Mouse (Mus musculus) midbrain, embryonic 10.5 days (tissue): Measurements from ENCODE around the gene Dnaja3. TPM values are rescaled to one million over a fixed set of nuclear protein-coding genes. Genes with fewer than 3 reads are reported as not detected.
A peak's percentile ranks its signal among the peaks of the same experiment; 100 is the strongest.
"Not testable (repeated sequence)": the region's sequence is repeated elsewhere in the genome, so short reads cannot be mapped to it uniquely, and the experiment has no call there.

ENCODE experiments used
- DNase-seq: peaks from one replicate; pipeline ENCODE4 v3.0.0-alpha.2; 2017; ENCODE audit warnings: low spot score
- H3K27ac ChIP-seq: fragments of 300-500 bp; sonication (generic); replicated peaks from 2 replicates; pipeline ENCODE4 v1.5.1; 2016; ENCODE audit warnings: mild to moderate bottlenecking
- H3K27me3 ChIP-seq: fragments of 300-500 bp; sonication (generic); 2 replicates; pipeline ENCODE4 v1.6.1; 2016; ENCODE audit warnings: low read depth, mild to moderate bottlenecking; ENCODE audit not compliant: poor library complexity, severe bottlenecking
- H3K36me3 ChIP-seq: fragments of 300-500 bp; sonication (generic); 2 replicates; pipeline ENCODE4 v1.6.1; 2016; ENCODE audit warnings: mild to moderate bottlenecking, moderate library complexity
- H3K4me1 ChIP-seq: fragments of 300-500 bp; sonication (generic); 2 replicates; pipeline ENCODE4 v1.6.1; 2016
- H3K4me3 ChIP-seq: fragments of 300-500 bp; sonication (generic); 2 replicates; pipeline ENCODE4 v1.5.1; 2016; ENCODE audit warnings: mild to moderate bottlenecking, moderate library complexity
- H3K9me3 ChIP-seq: fragments of 300-500 bp; sonication (generic); replicated peaks from 2 replicates; pipeline ENCODE4 v1.6.1; 2016; ENCODE audit warnings: mild to moderate bottlenecking
- WGBS: fragments of 180-500 bp; shearing (Covaris S2); methylation state at CpG from one replicate; pipeline ENCODE4 v1.1.7; 2016; 5-methylcytosine and 5-hydroxymethylcytosine counted together
- polyA plus RNA-seq: library from polyadenylated mRNA; unstranded; fragments of >200 nt; fragmentation: Nextera tagmentation; extraction: Ambion mirVana; gene quantifications from 2 replicates; pipeline ENCODE4 v1.2.1, GENCODE M21; 2016

The Dnaja3 gene
- polyA plus RNA-seq, 1 experiment from 2014 or later: 66.1 TPM

GRCm38 (mm10) chr16:4684457-4684791, 44.6 kb downstream of the Dnaja3 start:
- Histone ChIP-seq H3K27ac (peak overlapping the region; percentile 85), H3K9me3 (no peaks in the 10 kb centered on the region; the same call in 1 of the 2 replicates), H3K4me3 (peak overlapping the region; percentile 83), H3K36me3 (peaks cover 26% of the 10 kb centered on the region), H3K4me1 (peaks cover 28% of the 10 kb centered on the region), H3K27me3 (no peaks in the 10 kb centered on the region)
- 3% methylated on average over 9 of the region's 9 CpGs for WGBS
- no peak for DNase-seq

GRCm38 (mm10) chr16:4689371-4689770, 49.6 kb downstream of the Dnaja3 start:
- not testable (repeated sequence) for H3K27me3 ChIP-seq, DNase-seq, H3K4me3 ChIP-seq, H3K27ac ChIP-seq, H3K9me3 ChIP-seq
- WGBS: over 99% methylated on average over 4 of the region's 4 CpGs
- H3K4me1 ChIP-seq: peaks cover 11% of the 10 kb centered on the region
- peaks cover 74% of the 10 kb centered on the region for H3K36me3 ChIP-seq

- Histone ChIP-seq H3K9me3 (no peaks in the 10 kb centered on the region), H3K27ac (no peak overlapping the region), H3K27me3 (no peaks in the 10 kb centered on the region), H3K4me3 (no peak overlapping the region), H3K36me3 (peaks cover 100% of the 10 kb centered on the region), H3K4me1 (no peaks in the 10 kb centered on the region)
- no peak for DNase-seq
- WGBS: 92% methylated on average over 3 of the region's 3 CpGs
These were observed 61.4 kb downstream of the Dnaja3 start for GRCm38 (mm10) chr16:4701211-4701610.

GRCm38 (mm10) chr16:4702646-4703045, 62.9 kb downstream of the Dnaja3 start:
- H3K27ac ChIP-seq: no peak overlapping the region
- H3K9me3 ChIP-seq: no peaks in the 10 kb centered on the region
- no peaks in the 10 kb centered on the region for H3K4me1 ChIP-seq
- H3K27me3 ChIP-seq: no peaks in the 10 kb centered on the region
- WGBS: 74% methylated on average over 1 of the region's 1 CpGs
- H3K36me3 ChIP-seq: peaks cover 100% of the 10 kb centered on the region
- no peak overlapping the region for H3K4me3 ChIP-seq
- no peak for DNase-seq

- H3K4me3 ChIP-seq: no peak overlapping the region
- DNase-seq: no peak
- H3K9me3 ChIP-seq: no peaks in the 10 kb centered on the region
- 75% methylated on average over 4 of the region's 4 CpGs for WGBS
- no peak overlapping the region for H3K27ac ChIP-seq
- no peaks in the 10 kb centered on the region for H3K4me1 ChIP-seq
- peaks cover 100% of the 10 kb centered on the region for H3K36me3 ChIP-seq
- no peaks in the 10 kb centered on the region for H3K27me3 ChIP-seq
These were observed 65.8 kb downstream of the Dnaja3 start for GRCm38 (mm10) chr16:4705541-4705940.

- Histone ChIP-seq H3K9me3 (no peaks in the 10 kb centered on the region), H3K4me3 (no peak overlapping the region), H3K27me3 (no peaks in the 10 kb centered on the region), H3K27ac (no peak overlapping the region), H3K4me1 (no peaks in the 10 kb centered on the region), H3K36me3 (peaks cover 100% of the 10 kb centered on the region)
- 95% methylated on average over 4 of the region's 4 CpGs for WGBS
- DNase-seq: no peak
These were observed 71.4 kb downstream of the Dnaja3 start for GRCm38 (mm10) chr16:4711173-4711572.

GRCm38 (mm10) chr16:4713861-4714710, 74.3 kb downstream of the Dnaja3 start:
- no peaks in the 10 kb centered on the region for H3K9me3 ChIP-seq
- 93% methylated on average over 17 of the region's 17 CpGs for WGBS
- H3K4me1 ChIP-seq: peaks cover 10% of the 10 kb centered on the region
- H3K4me3 ChIP-seq: no peak overlapping the region
- no peaks in the 10 kb centered on the region for H3K27me3 ChIP-seq
- H3K36me3 ChIP-seq: peaks cover 79% of the 10 kb centered on the region
- H3K27ac ChIP-seq: no peak overlapping the region
- DNase-seq: no peak

GRCm38 (mm10) chr16:4717866-4718265, 78.1 kb downstream of the Dnaja3 start:
- Histone ChIP-seq H3K4me1 (peaks cover 18% of the 10 kb centered on the region), H3K27ac (peak overlapping the region; percentile 99), H3K36me3 (peaks cover 42% of the 10 kb centered on the region), H3K9me3 (no peaks in the 10 kb centered on the region), H3K27me3 (no peaks in the 10 kb centered on the region), H3K4me3 (peak overlapping the region; percentile 76)
- 74% methylated on average over 3 of the region's 3 CpGs for WGBS
- DNase-seq: no peak

GRCm38 (mm10) chr16:4718753-4719518, 79.1 kb downstream of the Dnaja3 start, which contains the start of gene Nmral1:
TSS of gene Nmral1 (minus strand) at chr16:4719356.
- Histone ChIP-seq H3K27ac (peak within 1 kb of the TSS; percentile 99), H3K4me3 (peak within 1 kb of the TSS; percentile 76), H3K27me3 (no peaks in the 10 kb centered on the region), H3K9me3 (no peaks in the 10 kb centered on the region), H3K36me3 (peaks cover 31% of the 10 kb centered on the region), H3K4me1 (peaks cover 18% of the 10 kb centered on the region)
- DNase-seq: peak; percentile 87
- 11% methylated on average over 33 of the region's 33 CpGs for WGBS

GRCm38 (mm10) chr16:4722128-4722914, 82.5 kb downstream of the Dnaja3 start:
- no peaks in the 10 kb centered on the region for H3K36me3 ChIP-seq
- WGBS: 88% methylated on average over 7 of the region's 7 CpGs
- no peak for DNase-seq
- H3K27me3 ChIP-seq: 0 out of 2 replicates have a peak, but pooled peaks cover 4% of the 10 kb centered on the region
- H3K4me3 ChIP-seq: no peak overlapping the region
- peaks cover 33% of the 10 kb centered on the region for H3K4me1 ChIP-seq
- H3K9me3 ChIP-seq: no peaks in the 10 kb centered on the region
- no peak overlapping the region for H3K27ac ChIP-seq

- H3K36me3 ChIP-seq: no peaks in the 10 kb centered on the region
- H3K4me3 ChIP-seq: no peak overlapping the region
- peaks cover 33% of the 10 kb centered on the region for H3K4me1 ChIP-seq
- H3K9me3 ChIP-seq: no peaks in the 10 kb centered on the region
- 78% methylated on average over 3 of the region's 3 CpGs for WGBS
- no peak overlapping the region for H3K27ac ChIP-seq
- 0 out of 2 replicates have a peak, but pooled peaks cover 4% of the 10 kb centered on the region for H3K27me3 ChIP-seq
- DNase-seq: no peak
These were observed 83.1 kb downstream of the Dnaja3 start for GRCm38 (mm10) chr16:4722915-4723209.

- H3K36me3 ChIP-seq: no peaks in the 10 kb centered on the region
- no peak for DNase-seq
- 0 out of 2 replicates have a peak, but pooled peaks cover 4% of the 10 kb centered on the region for H3K27me3 ChIP-seq
- H3K27ac ChIP-seq: no peak overlapping the region
- H3K4me3 ChIP-seq: 0 out of 2 replicates have a peak overlapping the region, but pooled peaks have one; percentile 71
- WGBS: 75% methylated on average over 4 of the region's 4 CpGs
- H3K9me3 ChIP-seq: no peaks in the 10 kb centered on the region
- H3K4me1 ChIP-seq: peaks cover 22% of the 10 kb centered on the region
These were observed 85.5 kb downstream of the Dnaja3 start for GRCm38 (mm10) chr16:4725266-4725665.
